Mouse (Mus musculus) G1E (cell line): Measurements from ENCODE around the gene Pithd1. TPM values are rescaled to one million over a fixed set of nuclear protein-coding genes. Genes with fewer than 3 reads are reported as not detected.

Experiments used
- ATAC-seq: 2 replicates; pipeline ENCODE4 v1.8.0; 2016; ENCODE audit warnings: mild to moderate bottlenecking; ENCODE audit not compliant: insufficient number of reproducible peaks, poor library complexity, low FRiP score, severe bottlenecking; ENCODE audit errors: extremely low read depth
- DNase-seq: peaks from one replicate; pipeline ENCODE4 v3.0.0; 2012; ENCODE audit warnings: low spot score
- H3K27me3 ChIP-seq: 2 replicates; pipeline ENCODE4 v1.6.1; 2012; ENCODE audit warnings: mild to moderate bottlenecking, low read length, inconsistent platforms; ENCODE audit not compliant: insufficient read depth
- H3K36me3 ChIP-seq: replicated peaks from 2 replicates; pipeline ENCODE3; 2012; ENCODE audit warnings: mild to moderate bottlenecking, inconsistent platforms
- H3K4me1 ChIP-seq: 2 replicates; pipeline ENCODE4 v1.6.1; 2012; ENCODE audit warnings: low read depth, low read length, inconsistent platforms, mixed read lengths; ENCODE audit not compliant: insufficient read depth
- H3K4me3 ChIP-seq: 2 replicates; pipeline ENCODE4 v1.5.1; 2012; ENCODE audit warnings: low read depth, mild to moderate bottlenecking, inconsistent platforms, low read length, moderate library complexity, mixed read lengths
- H3K9me3 ChIP-seq: replicated peaks from 2 replicates; pipeline ENCODE4 v1.6.1; 2012; ENCODE audit warnings: inconsistent platforms
- CTCF ChIP-seq: IDR thresholded peaks from 2 replicates; pipeline ENCODE4 v1.5.1; 2012; ENCODE audit warnings: low read depth, low read length, inconsistent platforms, mixed read lengths
- GATA1 ChIP-seq: IDR thresholded peaks from 2 replicates; pipeline ENCODE4 v1.6.1; 2012; ENCODE audit warnings: borderline replicate concordance, low read length, inconsistent platforms, mixed read lengths
- GATA2 ChIP-seq: IDR thresholded peaks from 2 replicates; pipeline ENCODE4 v1.6.1; 2012; ENCODE audit warnings: low read depth, low read length, inconsistent platforms, borderline replicate concordance
- POLR2AphosphoS5 ChIP-seq: IDR thresholded peaks from 2 replicates; pipeline ENCODE4 v1.6.1; 2012; ENCODE audit warnings: low read depth, low read length, inconsistent platforms; ENCODE audit not compliant: insufficient replicate concordance
- TAL1 ChIP-seq: conservative IDR thresholded peaks from 2 replicates; pipeline ENCODE4 v1.6.1; 2012; ENCODE audit warnings: low read depth, low read length, inconsistent platforms, mixed read lengths
- polyA plus RNA-seq: library from polyadenylated mRNA; stranded (reverse); fragments of >175 nt; gene quantifications from 2 replicates; pipeline ENCODE4 v1.2.3, GENCODE M21; 2012
- total RNA-seq, 2 experiments: library from RNA; stranded (forward) in 1 of 2; stranded (reverse) in 1 of 2; fragments of 200-1000 nt in 1 of 2; fragments of >200 nt in 1 of 2; fragmentation: Nextera tagmentation in 1 of 2; gene quantifications; 2 replicates each; pipeline ENCODE4 v1.2.3; 2014 to 2017

Gene Pithd1
- total and polyA plus RNA-seq, 3 experiments, result 34.9 to 71.7 (median 51.0) TPM

DNA sequence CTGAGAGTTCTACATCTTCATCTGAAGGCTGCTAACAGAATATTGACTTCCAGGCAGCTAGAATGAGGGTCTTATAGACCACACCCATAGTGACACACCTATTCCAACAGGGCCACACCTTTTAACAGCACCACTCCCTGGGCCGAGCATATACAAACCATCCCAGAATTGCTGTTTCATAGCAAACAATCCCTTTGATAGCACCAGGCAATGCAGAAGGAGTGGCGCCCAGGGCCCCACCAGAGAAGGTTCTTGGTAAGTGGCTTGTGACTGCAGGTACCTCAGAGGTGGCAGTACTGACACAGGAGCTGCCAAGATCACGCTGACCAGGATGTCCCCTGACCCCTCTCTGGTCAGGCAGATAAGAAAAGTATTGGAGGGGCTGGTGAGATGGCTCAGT is 33.9 kb downstream of the Pithd1 start:
- DNase-seq (no peak), ATAC-seq (no peak)
- Histone ChIP-seq H3K4me1 (peaks cover 28% of the 10 kb centered on the region), H3K27me3 (no peaks in the 10 kb centered on the region), H3K36me3 (peaks cover 85% of the 10 kb centered on the region), H3K9me3 (peaks cover 2% of the 10 kb centered on the region), H3K4me3 (no peak overlapping the region)
- TF ChIP-seq TAL1, result no peak
- TF ChIP-seq GATA2, result no peak
- no peak for TF ChIP-seq GATA1
- no peak for TF ChIP-seq CTCF
- no peak for TF ChIP-seq POLR2AphosphoS5

DNA sequence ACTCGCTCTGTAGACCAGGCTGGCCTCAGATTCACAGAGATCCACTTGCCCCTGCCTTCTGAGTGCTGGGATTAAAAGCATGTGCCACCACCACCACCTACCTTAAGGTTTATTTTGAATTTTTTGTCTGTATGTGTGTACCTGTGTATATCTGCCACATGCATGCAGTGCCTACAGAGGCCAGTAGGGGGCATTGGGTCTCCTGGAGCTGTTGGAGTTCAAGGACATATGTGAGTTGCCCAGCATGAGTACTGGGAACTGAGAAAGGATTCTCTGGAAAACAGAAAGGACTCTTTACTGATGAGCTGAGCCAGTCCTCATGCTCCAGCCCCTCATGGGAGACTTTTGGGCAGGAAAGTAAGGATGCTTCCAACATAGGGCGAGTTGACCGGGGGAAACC is 35.6 kb downstream of the Pithd1 start:
- Histone ChIP-seq H3K27me3 (no peaks in the 10 kb centered on the region), H3K4me1 (peaks cover 37% of the 10 kb centered on the region), H3K4me3 (no peak overlapping the region), H3K9me3 (peaks cover 2% of the 10 kb centered on the region), H3K36me3 (peaks cover 75% of the 10 kb centered on the region)
- TF ChIP-seq TAL1 (no peak), GATA2 (no peak), POLR2AphosphoS5 (no peak), GATA1 (no peak)
- no peak for DNase-seq
- no peak for ATAC-seq

DNA sequence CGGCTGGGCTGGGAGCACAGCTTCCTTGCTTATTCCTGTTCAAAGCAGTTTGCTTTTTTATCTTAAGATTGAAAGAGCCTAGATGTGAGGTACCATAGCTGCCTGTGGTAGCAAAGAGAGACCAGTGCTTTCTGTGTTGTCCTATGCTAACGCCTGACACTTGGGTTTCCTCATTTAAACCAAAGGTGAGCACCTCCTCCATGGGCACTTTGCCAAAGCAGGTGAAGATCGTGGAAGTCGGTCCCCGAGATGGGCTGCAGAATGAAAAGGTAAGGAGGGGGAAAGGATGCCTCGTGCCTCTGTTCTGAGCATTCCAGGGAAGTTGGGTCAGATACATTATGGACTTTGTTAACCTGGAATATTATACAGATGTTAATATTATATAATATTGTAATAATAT is 36.7 kb downstream of the Pithd1 start:
- Histone ChIP-seq H3K4me3 (no peak overlapping the region), H3K36me3 (peaks cover 64% of the 10 kb centered on the region), H3K4me1 (peaks cover 45% of the 10 kb centered on the region), H3K9me3 (peaks cover 2% of the 10 kb centered on the region), H3K27me3 (no peaks in the 10 kb centered on the region)
- no peak for TF ChIP-seq GATA2
- no peak for TF ChIP-seq POLR2AphosphoS5
- TF ChIP-seq TAL1, result no peak
- TF ChIP-seq GATA1, result no peak
- no peak for TF ChIP-seq CTCF
- no peak for ATAC-seq
- DNase-seq, result no peak

DNA sequence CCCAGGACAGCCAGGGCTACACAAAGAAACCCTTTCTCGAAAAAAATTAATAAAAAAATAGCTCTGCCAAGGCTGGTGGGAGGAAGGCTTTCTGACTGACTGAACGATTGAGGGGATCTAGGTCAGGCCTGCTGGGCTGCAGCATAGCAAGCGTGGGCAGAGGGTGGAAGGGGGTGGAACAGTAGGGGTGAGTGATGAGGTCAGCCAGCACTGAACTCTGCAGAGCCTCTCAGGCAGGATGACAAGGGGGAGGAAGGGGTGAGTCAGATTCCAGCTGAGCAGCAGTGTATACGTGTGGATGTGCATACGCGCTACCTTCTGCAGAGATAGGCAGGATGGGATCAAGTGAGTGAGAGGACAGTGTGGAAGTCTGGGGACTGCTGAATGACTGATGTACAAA is 37.2 kb downstream of the Pithd1 start:
- DNase-seq (no peak), ATAC-seq (no peak)
- no peak overlapping the region for H3K4me3 ChIP-seq
- TF ChIP-seq TAL1 (no peak), CTCF (no peak), POLR2AphosphoS5 (no peak), GATA2 (no peak), GATA1 (no peak)
- peaks cover 2% of the 10 kb centered on the region for H3K9me3 ChIP-seq
- no peaks in the 10 kb centered on the region for H3K27me3 ChIP-seq
- H3K4me1 ChIP-seq, result peaks cover 44% of the 10 kb centered on the region
- H3K36me3 ChIP-seq, result peaks cover 59% of the 10 kb centered on the region

DNA sequence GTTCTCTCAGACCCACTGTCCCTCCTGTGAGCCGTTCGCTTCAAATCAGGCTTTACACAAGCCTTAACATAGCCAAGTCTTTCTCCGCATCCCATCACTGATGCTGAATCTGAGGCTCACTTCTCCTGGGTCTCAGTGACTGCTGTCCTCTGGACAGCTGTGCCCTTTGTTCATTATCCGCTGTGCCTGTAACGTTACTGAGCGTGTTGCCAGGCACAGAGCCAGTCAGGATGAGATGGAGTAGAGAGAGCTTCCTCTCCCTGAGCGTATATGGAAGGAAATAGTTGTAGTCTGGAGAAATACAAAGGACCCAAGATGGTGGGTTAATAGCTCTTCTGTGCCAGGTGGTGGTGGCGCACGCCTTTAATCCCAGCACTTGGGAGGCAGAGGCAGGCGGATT is 37.6 kb downstream of the Pithd1 start:
- no peak for DNase-seq
- Histone ChIP-seq H3K27me3 (no peaks in the 10 kb centered on the region), H3K4me1 (peaks cover 41% of the 10 kb centered on the region), H3K4me3 (no peak overlapping the region), H3K9me3 (peaks cover 2% of the 10 kb centered on the region), H3K36me3 (peaks cover 55% of the 10 kb centered on the region)
- ATAC-seq, result no peak
- no peak for TF ChIP-seq POLR2AphosphoS5
- no peak for TF ChIP-seq CTCF
- TF ChIP-seq GATA1, result no peak
- no peak for TF ChIP-seq GATA2
- no peak for TF ChIP-seq TAL1

DNA sequence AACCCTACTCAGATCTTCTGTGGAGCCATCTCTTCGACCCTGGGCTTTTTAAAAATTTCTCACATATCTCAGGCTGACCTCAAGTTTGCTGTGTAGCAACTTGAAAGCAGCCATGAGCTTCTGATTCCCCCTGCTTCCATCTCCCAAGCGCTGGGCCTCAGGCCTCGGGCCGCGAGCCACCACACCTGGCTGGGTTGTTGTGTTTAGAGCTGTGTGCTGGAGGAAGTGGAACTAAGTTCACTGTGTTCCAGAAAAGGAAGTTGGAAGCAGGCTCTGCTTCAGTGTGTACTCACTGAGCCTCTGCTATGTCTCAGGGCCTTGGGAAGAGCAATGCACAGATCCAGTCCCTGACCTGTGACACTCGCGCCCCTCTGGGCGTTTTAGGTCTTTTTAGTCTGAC is 38.9 kb downstream of the Pithd1 start:
- DNase-seq (no peak), ATAC-seq (no peak)
- TF ChIP-seq CTCF (no peak), TAL1 (no peak), POLR2AphosphoS5 (no peak), GATA1 (no peak)
- Histone ChIP-seq H3K4me3 (peak overlapping the region; percentile 36; the same call in 1 of the 2 replicates), H3K4me1 (peaks cover 39% of the 10 kb centered on the region), H3K36me3 (peaks cover 52% of the 10 kb centered on the region), H3K9me3 (peaks cover 2% of the 10 kb centered on the region), H3K27me3 (no peaks in the 10 kb centered on the region)

DNA sequence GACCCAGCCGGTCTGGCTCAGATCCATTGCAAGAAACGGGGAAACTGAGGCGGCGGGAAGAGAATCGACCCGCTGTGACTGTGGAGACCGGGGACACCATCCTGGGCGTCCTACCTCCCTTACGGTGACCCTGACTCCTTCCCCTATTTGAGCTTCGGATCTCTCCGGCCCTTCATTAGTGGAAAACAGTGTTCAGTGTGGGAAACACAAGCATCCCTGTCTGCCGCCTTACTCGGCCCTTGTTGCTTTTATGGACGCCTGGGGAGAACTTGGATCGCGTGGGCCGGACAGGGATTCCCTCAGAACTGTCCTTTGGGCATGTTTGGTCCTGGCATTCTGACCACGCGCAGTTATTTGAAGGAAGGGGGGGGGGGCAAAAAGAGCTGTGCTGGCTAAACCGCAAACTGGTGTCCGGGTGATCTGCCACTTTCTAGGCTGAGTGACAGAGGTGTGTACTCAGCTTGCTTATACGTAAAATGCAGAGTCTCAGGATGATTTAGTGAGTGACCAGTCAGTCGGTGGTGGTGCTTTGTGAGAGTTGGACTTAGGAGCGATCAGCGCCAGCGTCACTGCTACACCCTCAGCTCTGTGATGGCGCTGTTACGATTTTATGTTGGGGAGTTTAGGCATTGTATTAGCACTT is 40.3 kb downstream of the Pithd1 start:
- Histone ChIP-seq H3K36me3 (peaks cover 47% of the 10 kb centered on the region), H3K4me3 (peak overlapping the region; percentile 92), H3K9me3 (peaks cover 2% of the 10 kb centered on the region; the same call in 1 of the 2 replicates), H3K27me3 (no peaks in the 10 kb centered on the region), H3K4me1 (peaks cover 39% of the 10 kb centered on the region)
- no peak for TF ChIP-seq GATA2
- TF ChIP-seq POLR2AphosphoS5, result no peak
- TF ChIP-seq CTCF, result no peak
- TF ChIP-seq GATA1, result no peak
- no peak for TF ChIP-seq TAL1
- ATAC-seq (no peak), DNase-seq (peak; percentile 40)
